Mouse (Mus musculus) forebrain, postnatal 0 days (tissue): ENCODE data around the gene Cep250. TPM values are rescaled to one million over a fixed set of nuclear protein-coding genes. Genes with fewer than 3 reads are reported as not detected.

Experiments
- ATAC-seq: fragments of 200-750 bp; cut with Nextera tagmentation; 2 replicates; pipeline ENCODE4 v1.8.0; 2017; ENCODE audit warnings: mild to moderate bottlenecking, moderate library complexity
- DNase-seq: peaks from one replicate; pipeline ENCODE4 v3.0.0-alpha.2; 2015
- H3K27ac ChIP-seq: fragments of 300-500 bp; sonication (generic); 2 replicates; pipeline ENCODE4 v1.5.1; 2014; ENCODE audit warnings: low read depth, mild to moderate bottlenecking, antibody characterized with exemption, low read length, moderate library complexity, mixed read lengths
- H3K27me3 ChIP-seq: fragments of 300-500 bp; sonication (generic); 2 replicates; pipeline ENCODE4 v1.6.1; 2014; ENCODE audit warnings: mild to moderate bottlenecking, low read length, mixed read lengths; ENCODE audit not compliant: insufficient read depth
- H3K36me3 ChIP-seq: fragments of 300-500 bp; sonication (generic); 2 replicates; pipeline ENCODE4 v1.6.1; 2014; ENCODE audit warnings: mild to moderate bottlenecking, moderate library complexity; ENCODE audit not compliant: insufficient read depth
- H3K4me1 ChIP-seq: fragments of 300-500 bp; sonication (generic); 2 replicates; pipeline ENCODE4 v1.6.1; 2014; ENCODE audit warnings: antibody characterized with exemption; ENCODE audit not compliant: insufficient read depth
- H3K4me2 ChIP-seq: fragments of 300-500 bp; sonication (generic); 2 replicates; pipeline ENCODE4 v1.6.1; 2014; ENCODE audit warnings: low read depth, mild to moderate bottlenecking, moderate library complexity
- H3K4me3 ChIP-seq: fragments of 300-500 bp; sonication (generic); 2 replicates; pipeline ENCODE4 v1.5.1; 2014; ENCODE audit warnings: low read depth, low read length, mixed read lengths
- H3K9ac ChIP-seq: fragments of 300-500 bp; sonication (generic); 2 replicates; pipeline ENCODE4 v1.6.1; 2014; ENCODE audit warnings: mild to moderate bottlenecking
- H3K9me3 ChIP-seq: fragments of 300-500 bp; sonication (generic); 2 replicates; pipeline ENCODE4 v1.6.1; 2016; ENCODE audit warnings: low read length
- CTCF ChIP-seq: sonication (generic); IDR thresholded peaks from 2 replicates; pipeline ENCODE4 v1.5.1; 2016; ENCODE audit warnings: antibody characterized with exemption, control low read depth, low read depth
- WGBS: fragments of 180-500 bp; shearing (Covaris S2); extraction: QIAGEN DNeasy Blood & Tissue Kit; methylation state at CpG from one replicate; pipeline ENCODE4 v1.1.7; 2014; 5-methylcytosine and 5-hydroxymethylcytosine counted together
- polyA plus RNA-seq: library from polyadenylated mRNA; unstranded; fragments of >200 nt; fragmentation: Nextera tagmentation; extraction: Ambion mirVana; gene quantifications from 2 replicates; pipeline ENCODE4 v1.2.1, GENCODE M21; 2015
- total RNA-seq: library from RNA; depleted of rRNA; stranded (reverse); fragments of >200 nt; gene quantifications from 2 replicates; pipeline ENCODE4 v1.2.3, GENCODE M21; 2014

The Cep250 gene
- total and polyA plus RNA-seq, 2 experiments from 2014 or later, result 8.6 to 18.7 TPM

DNA sequence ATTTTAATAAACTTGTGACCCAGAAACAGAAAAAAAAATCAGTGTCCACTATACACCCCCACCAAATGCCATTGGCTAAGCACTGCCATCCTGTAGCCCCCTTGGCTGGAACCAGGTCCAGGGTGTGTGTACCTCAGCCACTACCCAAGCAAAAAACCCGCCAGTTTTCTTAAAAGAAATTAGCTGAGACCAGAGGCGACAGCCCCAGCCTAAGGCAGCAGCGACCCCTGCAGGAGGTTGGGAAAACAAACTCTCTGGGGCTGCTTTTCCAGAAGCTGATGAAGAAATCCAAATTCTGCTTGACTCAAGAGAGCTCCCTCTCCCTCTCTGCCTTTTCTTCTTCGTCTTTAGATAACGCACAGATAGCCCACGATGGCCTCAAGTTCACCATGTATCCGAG lies 10.2 kb upstream of the Cep250 start:
- H3K4me2 ChIP-seq, result no peak overlapping the region
- DNase-seq, result peak; percentile 78
- no peak overlapping the region for H3K4me3 ChIP-seq
- no peak overlapping the region for H3K9ac ChIP-seq
- peak; percentile 82 for TF ChIP-seq CTCF
- H3K4me1 ChIP-seq, result no peaks in the 10 kb centered on the region
- no peaks in the 10 kb centered on the region for H3K36me3 ChIP-seq
- 4% methylated on average over 7 of the region's 7 CpGs for WGBS
- no peaks in the 10 kb centered on the region for H3K27me3 ChIP-seq
- no peak overlapping the region for H3K27ac ChIP-seq
- H3K9me3 ChIP-seq, result no peaks in the 10 kb centered on the region
- ATAC-seq, result no peak

DNA sequence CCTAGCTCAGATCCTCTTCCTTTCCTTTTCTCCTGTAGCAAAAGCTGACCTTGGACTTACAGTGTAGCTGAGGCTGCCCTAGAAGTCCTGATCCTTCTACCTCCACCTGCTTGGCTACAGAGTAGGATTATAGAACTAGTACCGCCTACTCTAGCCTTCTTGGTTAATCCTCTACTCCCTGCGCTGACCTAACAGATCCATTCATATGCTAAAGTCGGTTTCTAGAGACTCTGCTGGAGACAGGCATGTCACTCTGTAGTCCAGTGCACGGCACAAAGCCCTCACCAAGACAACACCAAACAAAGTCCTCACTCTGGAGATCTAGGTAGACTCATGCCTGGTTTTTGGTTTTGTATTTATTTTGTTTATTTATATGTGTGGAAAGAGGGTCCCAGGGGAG lies 9.8 kb upstream of the Cep250 start:
- DNase-seq, result no peak
- no peak for TF ChIP-seq CTCF
- Histone ChIP-seq H3K27me3 (no peaks in the 10 kb centered on the region), H3K27ac (no peak overlapping the region), H3K4me3 (no peak overlapping the region), H3K4me1 (no peaks in the 10 kb centered on the region), H3K36me3 (no peaks in the 10 kb centered on the region), H3K4me2 (no peak overlapping the region), H3K9ac (no peak overlapping the region), H3K9me3 (no peaks in the 10 kb centered on the region)
- no peak for ATAC-seq
- WGBS, result 5% methylated on average over 4 of the region's 4 CpGs

DNA sequence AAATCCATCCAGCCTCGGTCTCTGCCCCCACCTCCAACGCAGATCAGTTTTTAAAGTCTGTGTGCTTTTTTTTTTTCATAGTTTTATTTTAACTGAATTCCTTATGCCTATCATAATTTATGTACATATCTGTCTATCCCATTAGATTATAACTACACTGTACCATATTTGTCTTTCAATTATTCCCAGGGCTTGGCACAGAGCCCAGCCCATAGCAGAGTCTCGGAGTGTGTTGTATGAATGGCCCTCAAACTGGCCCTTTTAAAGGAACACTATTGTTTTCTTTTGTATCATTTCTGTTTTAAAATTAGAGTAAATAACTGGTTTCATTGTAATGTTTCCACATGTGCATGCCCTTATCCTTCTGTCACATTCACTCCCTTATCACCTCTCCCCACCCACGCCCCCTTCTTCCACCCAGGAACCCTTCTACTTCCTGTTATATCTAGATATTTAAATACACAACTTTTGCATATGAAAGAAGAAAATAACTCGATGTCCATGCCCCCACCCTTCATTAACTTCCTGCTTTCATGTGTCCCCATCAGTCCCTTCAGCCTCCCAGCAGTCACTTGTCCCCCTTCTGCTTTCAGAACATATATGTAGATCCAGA lies 8.8 kb upstream of the Cep250 start:
- Histone ChIP-seq H3K4me2 (no peak overlapping the region), H3K4me1 (no peaks in the 10 kb centered on the region), H3K9me3 (no peaks in the 10 kb centered on the region), H3K27me3 (no peaks in the 10 kb centered on the region), H3K9ac (no peak overlapping the region), H3K4me3 (no peak overlapping the region), H3K27ac (no peak overlapping the region), H3K36me3 (no peaks in the 10 kb centered on the region)
- 53% methylated on average over 5 of the region's 5 CpGs for WGBS
- DNase-seq, result no peak
- ATAC-seq, result no peak
- no peak for TF ChIP-seq CTCF

DNA sequence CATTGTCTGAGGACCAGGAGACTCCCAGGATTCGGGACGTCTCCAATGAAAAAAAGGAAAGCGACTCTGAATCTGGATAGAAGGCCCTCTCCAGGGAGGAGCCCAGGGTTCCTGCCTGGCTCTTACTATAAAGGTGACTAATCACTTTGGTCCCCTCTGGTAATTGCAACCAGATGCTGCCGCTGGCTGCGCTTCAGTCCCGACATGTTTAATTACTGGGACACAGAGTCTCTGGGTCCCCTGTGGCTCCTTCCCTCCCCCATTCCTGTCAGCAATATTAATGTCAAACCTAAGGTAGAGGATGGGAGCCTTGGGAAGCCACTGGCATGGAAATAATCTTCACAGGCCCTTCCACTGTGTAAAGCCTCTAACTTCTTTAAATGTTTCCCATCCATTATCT lies 6.9 kb upstream of the Cep250 start:
- ATAC-seq (no peak), DNase-seq (no peak)
- TF ChIP-seq CTCF, result no peak
- Histone ChIP-seq H3K4me3 (no peak overlapping the region), H3K4me1 (no peaks in the 10 kb centered on the region), H3K9ac (no peak overlapping the region), H3K36me3 (no peaks in the 10 kb centered on the region), H3K9me3 (no peaks in the 10 kb centered on the region), H3K4me2 (no peak overlapping the region), H3K27me3 (no peaks in the 10 kb centered on the region), H3K27ac (no peak overlapping the region)
- 16% methylated on average over 6 of the region's 6 CpGs for WGBS

DNA sequence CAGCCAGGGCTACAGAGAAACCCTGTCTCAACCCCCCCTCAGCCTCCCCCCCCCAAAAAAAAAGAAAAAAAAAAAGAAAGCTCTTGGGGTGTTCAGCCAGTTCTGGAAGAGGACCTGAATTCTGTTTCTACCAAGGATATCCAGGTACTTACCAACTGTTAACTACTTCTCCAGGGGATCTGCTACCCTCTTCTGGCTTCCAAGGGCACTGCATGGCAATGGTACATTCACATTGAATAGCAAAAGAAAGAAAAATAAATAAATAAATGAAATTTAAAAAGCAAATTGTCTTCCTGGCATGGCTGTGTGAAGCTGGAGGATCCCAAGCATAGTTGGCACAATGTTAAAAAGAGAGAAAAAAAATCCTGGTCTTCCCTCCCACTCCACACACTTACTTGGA lies 4.3 kb upstream of the Cep250 start:
- H3K4me2 ChIP-seq, result no peak overlapping the region
- H3K36me3 ChIP-seq, result no peaks in the 10 kb centered on the region
- H3K27ac ChIP-seq, result no peak overlapping the region
- H3K9me3 ChIP-seq, result no peaks in the 10 kb centered on the region
- no peak overlapping the region for H3K9ac ChIP-seq
- TF ChIP-seq CTCF, result peak; percentile 75
- no peak overlapping the region for H3K4me3 ChIP-seq
- DNase-seq, result peak; percentile 79
- peak; percentile 28; the same call in 1 of the 2 replicates for ATAC-seq
- no peaks in the 10 kb centered on the region for H3K4me1 ChIP-seq
- H3K27me3 ChIP-seq, result no peaks in the 10 kb centered on the region

DNA sequence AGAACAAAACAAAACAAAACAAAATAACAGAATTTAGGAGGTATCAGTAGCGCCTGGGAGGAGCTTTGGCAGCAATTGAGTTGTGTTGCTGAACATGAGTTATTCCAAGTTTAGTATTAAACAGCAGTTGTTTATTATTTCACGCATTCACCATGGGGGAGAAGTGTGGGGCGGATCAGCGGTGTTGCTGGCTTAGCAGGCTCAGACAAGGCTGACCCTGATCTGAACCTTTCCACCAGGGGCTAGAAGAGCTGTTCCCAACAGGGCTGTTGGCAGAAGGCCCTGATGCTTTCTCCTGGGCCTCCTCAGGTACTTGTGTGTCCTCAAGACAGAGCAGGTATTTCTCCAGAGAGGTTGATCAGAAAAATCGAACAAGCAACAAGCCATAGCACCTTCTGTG lies 3.7 kb downstream of the Cep250 start:
- H3K4me3 ChIP-seq, result no peak overlapping the region

DNA sequence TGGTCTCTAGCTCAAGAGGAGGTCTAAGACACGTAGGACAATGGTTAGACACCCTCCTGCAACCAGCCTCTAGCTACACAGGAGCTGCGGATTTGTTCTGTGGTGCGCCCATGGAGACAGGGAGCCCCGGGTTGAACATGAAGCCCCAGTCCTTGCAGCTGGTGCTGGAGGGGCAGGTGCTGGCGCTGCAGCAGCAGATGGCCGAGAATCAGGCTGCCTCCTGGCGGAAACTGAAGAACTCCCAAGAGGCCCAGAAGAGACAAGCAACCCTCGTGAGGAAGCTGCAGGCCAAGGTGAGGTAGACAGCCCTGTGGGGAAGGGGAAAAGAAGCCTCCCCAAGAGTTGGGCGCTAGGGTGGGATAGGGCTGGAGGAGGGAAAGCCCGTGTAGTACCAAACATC lies 5.6 kb downstream of the Cep250 start:
- no peak overlapping the region for H3K4me2 ChIP-seq
- no peaks in the 10 kb centered on the region for H3K27me3 ChIP-seq
- H3K36me3 ChIP-seq, result peaks cover 40% of the 10 kb centered on the region
- H3K9ac ChIP-seq, result no peak overlapping the region
- no peak for ATAC-seq
- 80% methylated on average over 10 of the region's 10 CpGs for WGBS
- H3K9me3 ChIP-seq, result no peaks in the 10 kb centered on the region
- H3K27ac ChIP-seq, result no peak overlapping the region
- DNase-seq, result no peak
- 0 out of 2 replicates have a peak, but pooled peaks cover 4% of the 10 kb centered on the region for H3K4me1 ChIP-seq
- no peak for TF ChIP-seq CTCF
- H3K4me3 ChIP-seq, result no peak overlapping the region

More for the DNA sequence above, 3.7 kb downstream of the Cep250 start:
- 0 out of 2 replicates have a peak, but pooled peaks cover 4% of the 10 kb centered on the region for H3K4me1 ChIP-seq
- H3K9ac ChIP-seq, result no peak overlapping the region
- H3K27me3 ChIP-seq, result no peaks in the 10 kb centered on the region
- 88% methylated on average over 5 of the region's 5 CpGs for WGBS
- TF ChIP-seq CTCF, result no peak
- DNase-seq (no peak), ATAC-seq (no peak)
- no peak overlapping the region for H3K4me2 ChIP-seq
- H3K27ac ChIP-seq, result no peak overlapping the region
- H3K36me3 ChIP-seq, result peaks cover 26% of the 10 kb centered on the region
- no peaks in the 10 kb centered on the region for H3K9me3 ChIP-seq
